In genomic region chr6:131382984-131383337, GRCm38 (mm10) we compare ENCODE assay signal across 11 mouse cellular contexts. TPM values are rescaled to one million over a fixed set of nuclear protein-coding genes. Genes with fewer than 3 reads are reported as not detected.
DNase-seq lines count a peak whose midpoint lies in the region; ATAC-seq and TF ChIP-seq lines count a peak whose summit lies in the region.
"Had no signal": no experiment of that assay in that cellular context is flagged by ENCODE, and none has a peak within 500 bp of the region (broad histone marks: within the 10 kb centered on the region; RNA-seq: fewer than 3 reads in every experiment).

No protein-coding gene starts in this region.

- no peak overlapping the region for H3K9ac ChIP-seq in heart, embryonic 12.5 days
- no peak overlapping the region for H3K9ac ChIP-seq in forebrain, embryonic 12.5 days

- intact Hi-C loops in heart, postnatal 10 days (cut with DNase I): no loop called here

- ATAC-seq in heart, embryonic 12.5 days (ENCODE audit: insufficient number of reproducible peaks, low FRiP score): no peak
- no peak for ATAC-seq in forebrain, embryonic 12.5 days (ENCODE audit: low FRiP score)
- ATAC-seq: inflammation-experienced regulatory T-cells, adult 6 months had no signal

- TF ChIP-seq POLR2A in bone marrow macrophage, adult 2 months (IDR thresholded peaks at IDR 0.05; ENCODE audit: borderline replicate concordance, low read depth, low read length): no peak

- peaks cover 32% of the 10 kb centered on the region for H3K36me3 ChIP-seq in heart, embryonic 12.5 days
- H3K36me3 ChIP-seq in E14TG2a.4 (ENCODE audit: insufficient read depth, low read length): peaks cover 73% of the 10 kb centered on the region
- H3K36me3 ChIP-seq in forebrain, embryonic 12.5 days (replicated peaks): peaks cover 25% of the 10 kb centered on the region

- no peak overlapping the region for H3K4me3 ChIP-seq in heart, embryonic 12.5 days
- H3K4me3 ChIP-seq in E14TG2a.4 (replicated peaks; ENCODE audit: low read length): peak overlapping the region; percentile 89
- no peak overlapping the region for H3K4me3 ChIP-seq in bone marrow macrophage, adult 2 months (ENCODE audit: insufficient read depth, low read length)
- no peak overlapping the region for H3K4me3 ChIP-seq in forebrain, embryonic 12.5 days (replicated peaks)

- H3K27me3 ChIP-seq in heart, embryonic 12.5 days (replicated peaks): no peaks in the 10 kb centered on the region
- no peaks in the 10 kb centered on the region for H3K27me3 ChIP-seq in E14TG2a.4 (ENCODE audit: insufficient read depth, low read length)
- no peaks in the 10 kb centered on the region for H3K27me3 ChIP-seq in forebrain, embryonic 12.5 days
- H3K27me3 ChIP-seq: megakaryocyte, embryonic 14.5 days had no signal

- no peaks in the 10 kb centered on the region for H3K9me3 ChIP-seq in heart, embryonic 12.5 days (replicated peaks)
- H3K9me3 ChIP-seq in E14TG2a.4 (ENCODE audit: low read length): no peaks in the 10 kb centered on the region
- no peaks in the 10 kb centered on the region for H3K9me3 ChIP-seq in forebrain, embryonic 12.5 days
- H3K9me3 ChIP-seq: megakaryocyte, embryonic 14.5 days had no signal

- no peak for TF ChIP-seq CTCF in E14TG2a.4 (conservative IDR thresholded peaks at IDR 0.05; ENCODE audit: low read length)
- TF ChIP-seq CTCF in bone marrow macrophage, adult 2 months (IDR thresholded peaks at IDR 0.05; ENCODE audit: low read depth, low read length): no peak

- peaks cover 37% of the 10 kb centered on the region for H3K4me1 ChIP-seq in heart, embryonic 12.5 days (replicated peaks)
- H3K4me1 ChIP-seq in E14TG2a.4 (replicated peaks; ENCODE audit: low read depth, low read length): peaks cover 85% of the 10 kb centered on the region
- peaks cover 39% of the 10 kb centered on the region for H3K4me1 ChIP-seq in bone marrow macrophage, adult 2 months (ENCODE audit: control insufficient read depth, insufficient read depth, low read length)
- peaks cover 27% of the 10 kb centered on the region for H3K4me1 ChIP-seq in forebrain, embryonic 12.5 days

- H3K4me2 ChIP-seq in heart, embryonic 12.5 days: no peak overlapping the region
- H3K4me2 ChIP-seq in forebrain, embryonic 12.5 days: no peak overlapping the region

- WGBS in heart, embryonic 12.5 days: 56% methylated on average over 3 of the region's 3 CpGs
- WGBS in forebrain, embryonic 12.5 days: 60% methylated on average over 3 of the region's 3 CpGs

- no peak overlapping the region for H3K27ac ChIP-seq in heart, embryonic 12.5 days (ENCODE audit: poor library complexity, severe bottlenecking)
- 0 out of 2 replicates have a peak overlapping the region, but pooled peaks have one; percentile 58 for H3K27ac ChIP-seq in bone marrow macrophage, adult 2 months (ENCODE audit: insufficient read depth, low read depth, low read length)
- no peak overlapping the region for H3K27ac ChIP-seq in forebrain, embryonic 12.5 days

- peak; percentile 35 for DNase-seq in heart, adult 8-10 months (ENCODE audit: low spot score)
- peak; percentile 33 to 42 for DNase-seq in heart, postnatal 10 days
- no peak for DNase-seq in spleen, postnatal 14 days (ENCODE audit: low spot score in 2 of 2)
- no peak for DNase-seq in thymus, postnatal 0 days (ENCODE audit: low spot score)
- DNase-seq: retina, postnatal 1 day had no signal

RNA-seq across cellular contexts. Expression of gene Ybx3, which starts 5.3 kb away (rescaled TPM):
- total RNA-seq in heart, adult 8-10 months (2022): 100 to 1,000 TPM; 172 to 240 (median 215) TPM
- polyA plus RNA-seq in heart, embryonic 12.5 days (2016; fragmentation: Nextera tagmentation; extraction: Ambion mirVana): 47.9 and 52.6 TPM in 2 replicates
- 46.1 and 59.4 TPM in 2 replicates for polyA plus RNA-seq in bone marrow macrophage, adult 2 months (2012; ENCODE audit: insufficient read depth, insufficient read length, missing spikeins)
- total RNA-seq in heart, postnatal 10 days (2021): 100 to 1,000 TPM; 235 to 248 TPM
- 39.0 and 47.6 TPM in 2 replicates for polyA plus RNA-seq in thymus, postnatal 0 days (2015; fragmentation: Nextera tagmentation; extraction: Ambion mirVana)
- polyA plus RNA-seq in forebrain, embryonic 12.5 days (2016; fragmentation: Nextera tagmentation; extraction: Ambion mirVana): 29.9 and 33.8 TPM in 2 replicates

RNA-seq across cellular contexts. Expression of gene Styk1, which starts 29.6 kb away (rescaled TPM):
- total RNA-seq in heart, adult 8-10 months (2022): under 1 TPM in 3 of 4 experiments, not detected in 1; 0.17 to 0.49 (median 0.19) TPM
- 0.40 and 1.6 TPM in 2 replicates for polyA plus RNA-seq in heart, embryonic 12.5 days (2016; fragmentation: Nextera tagmentation; extraction: Ambion mirVana)
- not detected in 2 replicates for polyA plus RNA-seq in bone marrow macrophage, adult 2 months (2012; ENCODE audit: insufficient read depth, insufficient read length, missing spikeins)
- total RNA-seq in heart, postnatal 10 days (2021): under 1 TPM; 0.14 to 0.20 TPM
- polyA plus RNA-seq in thymus, postnatal 0 days (2015; fragmentation: Nextera tagmentation; extraction: Ambion mirVana): 0.14 and 0.32 TPM in 2 replicates
- polyA plus RNA-seq in forebrain, embryonic 12.5 days (2016; fragmentation: Nextera tagmentation; extraction: Ambion mirVana): 0.83 and 1.1 TPM in 2 replicates
- polyA plus RNA-seq: inflammation-experienced regulatory T-cells, adult 6 months had no signal

Comparison
In these comparisons a context has a peak if more than half of its experiments do, and no peak if none do; other contexts are left out.
1. DNase-seq: peak in heart, adult 8-10 months (single experiment) and heart, postnatal 10 days (2 of 2); none in spleen, postnatal 14 days (0 of 2) and thymus, postnatal 0 days (single experiment).